Mouse (Mus musculus) intestine, embryonic 16.5 days (tissue): ENCODE data around the gene Msrb1. TPM values are rescaled to one million over a fixed set of nuclear protein-coding genes. Genes with fewer than 3 reads are reported as not detected.
"Not testable (repeated sequence)": the region's sequence is repeated elsewhere in the genome, so short reads cannot be mapped to it uniquely, and the experiment has no call there.

Experiments
- ATAC-seq: fragments of 200-750 bp; cut with Nextera tagmentation; 2 replicates; pipeline ENCODE4 v1.8.0; 2017; ENCODE audit warnings: moderate TSS enrichment, moderate library complexity
- H3K27ac ChIP-seq: fragments of 300-500 bp; sonication (generic); 2 replicates; pipeline ENCODE4 v1.5.1; 2014; ENCODE audit warnings: mild to moderate bottlenecking, low read length
- H3K27me3 ChIP-seq: fragments of 300-500 bp; sonication (generic); replicated peaks from 2 replicates; pipeline ENCODE4 v1.6.1; 2014; ENCODE audit warnings: low read length, control low read depth, mixed read lengths; ENCODE audit not compliant: control insufficient read depth, insufficient read depth
- H3K36me3 ChIP-seq: fragments of 300-500 bp; sonication (generic); 2 replicates; pipeline ENCODE4 v1.6.1; 2014; ENCODE audit warnings: low read length, control low read depth; ENCODE audit not compliant: control insufficient read depth, insufficient read depth
- H3K4me1 ChIP-seq: fragments of 300-500 bp; sonication (generic); 2 replicates; pipeline ENCODE4 v1.6.1; 2014; ENCODE audit warnings: low read length, control low read depth, mixed read lengths; ENCODE audit not compliant: control insufficient read depth, insufficient read depth
- H3K4me2 ChIP-seq: fragments of 300-500 bp; sonication (generic); 2 replicates; pipeline ENCODE4 v1.6.1; 2014; ENCODE audit warnings: low read depth, low read length, control low read depth
- H3K4me3 ChIP-seq: fragments of 300-500 bp; sonication (generic); 2 replicates; pipeline ENCODE4 v1.5.1; 2014; ENCODE audit warnings: mild to moderate bottlenecking, low read length
- H3K9ac ChIP-seq: fragments of 300-500 bp; sonication (generic); 2 replicates; pipeline ENCODE4 v1.6.1; 2014; ENCODE audit warnings: low read depth, low read length
- H3K9me3 ChIP-seq: fragments of 300-500 bp; sonication (generic); 2 replicates; pipeline ENCODE4 v1.6.1; 2016; ENCODE audit warnings: low read length, control low read depth; ENCODE audit not compliant: control insufficient read depth
- WGBS: fragments of 180-500 bp; shearing (Covaris S2); extraction: QIAGEN DNeasy Blood & Tissue Kit; methylation state at CpG from one replicate; pipeline ENCODE4 v1.1.7; 2014; 5-methylcytosine and 5-hydroxymethylcytosine counted together
- polyA plus RNA-seq: library from polyadenylated mRNA; unstranded; fragments of >200 nt; fragmentation: Nextera tagmentation; extraction: Ambion mirVana; gene quantifications from 2 replicates; pipeline ENCODE4 v1.2.1, GENCODE M21; 2015

Gene Msrb1
- polyA plus RNA-seq, 1 experiment from 2014 or later = 28.8 TPM

DNA sequence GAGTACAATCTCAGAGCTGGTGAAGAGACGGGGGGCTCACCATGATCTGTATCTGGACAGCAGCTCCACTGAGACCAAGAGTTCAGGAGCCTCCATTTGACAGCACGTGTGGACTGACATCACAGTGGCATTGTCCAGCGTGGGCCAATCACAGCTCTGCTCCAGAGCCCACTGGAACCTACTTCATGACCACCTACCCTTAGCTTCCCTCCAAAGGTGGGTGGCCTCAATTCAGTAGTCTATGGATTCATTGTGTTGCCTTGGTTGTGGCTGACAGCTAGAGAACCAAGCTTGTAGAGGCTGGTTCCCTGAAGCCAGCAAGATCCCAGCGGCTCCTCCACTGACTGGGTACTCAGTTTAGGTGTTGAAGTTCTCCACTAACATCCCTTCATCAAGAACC is 18.5 kb upstream of the Msrb1 start, which contains the start of the genes Rnf151 and Rps2:
TSS of gene Rnf151 (minus strand) at position 121 of the 400 bp plus-strand sequence.
TSS of gene Rps2 (plus strand) at position 174 of the 400 bp plus-strand sequence.
- peaks cover 7% of the 10 kb centered on the region for H3K36me3 ChIP-seq
- H3K27me3 ChIP-seq = no peaks in the 10 kb centered on the region
- no peaks in the 10 kb centered on the region for H3K9me3 ChIP-seq
- H3K4me1 ChIP-seq = peaks cover 15% of the 10 kb centered on the region
- WGBS = 79% methylated on average over 4 of the region's 4 CpGs
- H3K27ac ChIP-seq = no peak within 1 kb of the TSS
- peak within 1 kb of the TSS; percentile 57 for H3K4me2 ChIP-seq
- H3K9ac ChIP-seq = peak within 1 kb of the TSS; percentile 96
- no peak for ATAC-seq
- peak within 1 kb of the TSS; percentile 89 for H3K4me3 ChIP-seq

DNA sequence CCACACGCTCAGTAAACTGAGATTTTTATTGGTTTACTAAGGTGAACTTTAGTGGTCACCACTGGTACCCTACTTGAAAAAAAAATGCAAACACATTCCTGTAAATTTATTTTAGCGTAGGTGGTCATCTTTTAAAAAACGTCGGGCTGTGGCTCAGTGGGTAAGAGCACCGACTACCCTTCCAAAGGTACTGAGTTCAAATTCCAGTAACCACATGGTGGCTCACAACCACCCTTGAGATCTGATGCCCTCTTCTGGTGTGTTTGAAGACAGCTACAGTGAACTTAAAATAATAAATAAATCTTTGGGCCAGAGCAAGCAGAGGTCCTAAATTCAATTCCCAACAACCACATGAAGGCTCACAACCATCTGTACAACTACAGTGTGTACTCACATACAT is 17.5 kb upstream of the Msrb1 start:
- WGBS = 59% methylated on average over 5 of the region's 5 CpGs
- Histone ChIP-seq H3K4me2 (peak overlapping the region; percentile 57), H3K4me3 (peak overlapping the region; percentile 89), H3K4me1 (peaks cover 19% of the 10 kb centered on the region), H3K9ac (peak overlapping the region; percentile 96)
- not testable (repeated sequence) for H3K27ac ChIP-seq, H3K36me3 ChIP-seq, ATAC-seq, H3K27me3 ChIP-seq, H3K9me3 ChIP-seq

DNA sequence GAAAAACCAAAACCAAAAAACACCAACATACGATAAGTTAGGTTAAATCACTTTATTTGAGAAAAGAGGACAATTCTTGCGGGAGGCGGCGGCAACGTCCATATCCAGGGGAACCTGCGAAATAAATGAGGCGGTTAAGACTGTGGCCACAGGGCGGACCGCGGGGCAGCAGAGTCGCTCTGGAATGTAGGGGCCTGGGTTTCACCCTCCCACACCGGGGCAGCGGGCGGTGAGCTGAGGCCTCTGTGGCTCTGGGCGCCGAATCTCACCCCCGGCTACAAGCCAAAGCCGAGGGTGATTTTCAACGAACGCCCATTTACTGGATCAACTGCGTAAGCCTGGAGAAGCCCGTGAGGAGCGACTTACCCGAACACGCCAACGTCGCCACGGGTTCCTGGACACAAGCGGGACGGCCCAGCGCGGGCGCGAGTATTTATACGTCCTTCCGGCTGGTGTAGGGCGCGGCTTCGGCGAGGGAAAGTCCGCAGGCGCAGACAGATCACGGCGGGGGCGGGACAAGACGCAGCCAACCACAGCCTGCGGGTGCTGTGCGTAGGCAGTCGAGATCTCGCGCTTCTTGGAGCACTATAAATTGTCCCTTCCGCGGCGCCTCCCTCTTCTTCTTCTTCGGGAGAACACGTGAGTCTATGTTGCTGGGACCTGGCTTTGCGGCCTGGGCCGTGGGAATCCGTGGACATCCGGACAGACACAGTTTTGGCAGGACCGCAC is 16.8 kb upstream of the Msrb1 start:
- Histone ChIP-seq H3K36me3 (peaks cover 7% of the 10 kb centered on the region), H3K4me1 (peaks cover 19% of the 10 kb centered on the region), H3K27me3 (no peaks in the 10 kb centered on the region), H3K4me3 (peak overlapping the region; percentile 89), H3K9me3 (no peaks in the 10 kb centered on the region), H3K27ac (peak overlapping the region; percentile 81), H3K4me2 (peak overlapping the region; percentile 58), H3K9ac (peak overlapping the region; percentile 96)
- under 1% methylated on average over 61 of the region's 61 CpGs for WGBS
- ATAC-seq = peak; percentile 96

DNA sequence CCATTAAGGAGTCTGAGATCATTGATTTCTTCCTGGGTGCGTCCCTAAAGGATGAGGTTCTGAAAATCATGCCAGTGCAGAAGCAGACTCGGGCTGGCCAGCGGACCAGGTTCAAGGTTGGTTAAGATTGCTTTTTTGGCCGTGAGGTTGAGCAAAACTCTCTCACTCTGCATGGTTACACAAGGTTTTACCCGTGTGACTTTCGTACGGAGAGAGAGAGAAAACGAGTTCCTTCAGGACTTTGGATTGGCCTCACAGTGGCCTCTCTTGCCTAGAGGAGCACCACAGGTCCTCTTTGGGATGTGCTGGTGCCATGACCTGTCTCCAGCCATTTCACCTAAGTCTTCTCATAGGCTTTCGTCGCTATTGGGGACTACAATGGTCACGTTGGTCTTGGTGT is 15.8 kb upstream of the Msrb1 start:
- H3K27ac ChIP-seq = 0 out of 2 replicates have a peak overlapping the region, but pooled peaks have one; percentile 80
- not testable (repeated sequence) for H3K27me3 ChIP-seq, ATAC-seq, H3K36me3 ChIP-seq, H3K9me3 ChIP-seq
- peak overlapping the region; percentile 89 for H3K4me3 ChIP-seq
- WGBS = 0% methylated on average over 11 of the region's 11 CpGs
- peaks cover 19% of the 10 kb centered on the region for H3K4me1 ChIP-seq
- peak overlapping the region; percentile 69 for H3K9ac ChIP-seq
- peak overlapping the region; percentile 58 for H3K4me2 ChIP-seq

DNA sequence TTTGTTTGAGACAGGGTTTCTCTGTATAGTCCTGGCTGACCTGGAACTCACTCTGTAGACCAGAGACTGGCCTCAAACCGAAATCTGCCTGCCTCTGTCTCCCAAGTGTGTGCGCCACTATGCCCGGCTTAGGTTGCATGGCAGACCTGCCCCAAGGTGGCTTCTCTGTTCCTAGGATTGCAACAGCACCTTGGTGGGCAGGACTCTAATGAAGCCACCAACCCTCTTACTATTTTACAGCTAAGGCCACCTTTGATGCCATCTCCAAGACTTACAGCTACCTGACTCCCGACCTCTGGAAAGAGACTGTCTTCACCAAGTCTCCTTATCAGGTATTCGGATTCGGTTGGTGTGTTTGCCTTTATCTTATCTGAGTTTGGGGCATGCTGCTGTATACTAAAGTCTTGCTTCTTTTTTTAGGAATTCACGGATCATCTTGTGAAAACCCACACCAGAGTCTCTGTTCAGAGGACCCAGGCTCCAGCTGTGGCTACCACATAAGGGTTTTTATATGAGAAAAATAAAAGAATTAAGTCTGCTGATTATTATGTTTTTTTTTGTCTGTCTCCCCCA is 15.0 kb upstream of the Msrb1 start:
- Histone ChIP-seq H3K9ac (peak overlapping the region; percentile 69), H3K4me2 (peak overlapping the region; percentile 58), H3K4me1 (peaks cover 19% of the 10 kb centered on the region), H3K4me3 (peak overlapping the region; percentile 89)
- H3K27me3 ChIP-seq, H3K9me3 ChIP-seq, H3K27ac ChIP-seq, H3K36me3 ChIP-seq, ATAC-seq: not testable (repeated sequence)
- 49% methylated on average over 7 of the region's 7 CpGs for WGBS

DNA sequence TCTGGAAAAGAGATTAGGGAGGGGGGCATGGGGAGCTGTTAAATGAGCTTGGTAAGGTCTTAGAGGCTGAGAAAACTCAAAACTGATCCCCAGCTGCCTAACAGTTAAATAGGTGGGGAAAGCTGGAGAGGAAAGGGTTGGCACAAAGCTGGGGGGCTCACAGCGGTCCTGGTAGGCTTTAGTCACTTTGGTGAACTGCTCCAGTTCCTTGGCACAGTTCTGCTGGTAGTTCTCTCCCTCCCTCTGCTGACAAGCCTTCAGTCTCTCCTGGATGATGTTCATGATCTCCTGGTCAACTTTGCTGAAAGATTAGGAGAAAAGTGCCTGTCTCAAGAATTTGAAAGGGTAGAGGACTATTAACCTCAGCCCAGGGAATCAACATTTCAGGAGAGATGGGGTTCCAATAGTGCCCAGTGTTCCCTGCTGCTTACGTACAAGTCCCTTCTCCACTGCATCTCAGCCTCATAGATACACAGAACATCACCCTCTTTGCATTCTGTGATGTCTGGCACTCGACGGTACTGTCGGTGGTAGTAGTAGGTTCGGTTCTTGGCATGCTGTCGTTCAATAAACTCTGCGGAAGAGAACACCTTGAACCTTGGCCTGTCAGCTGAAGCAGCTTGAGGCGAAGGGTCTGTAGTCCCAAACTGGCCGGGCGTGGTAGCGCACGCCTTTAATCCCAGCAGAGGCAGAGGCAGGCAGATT is 14.1 kb upstream of the Msrb1 start:
- peak overlapping the region; percentile 58 for H3K4me2 ChIP-seq
- H3K27me3 ChIP-seq = no peaks in the 10 kb centered on the region
- H3K27ac ChIP-seq = peak overlapping the region; percentile 23; the same call in 1 of the 2 replicates
- H3K4me3 ChIP-seq = peak overlapping the region; percentile 89
- WGBS = 33% methylated on average over 13 of the region's 13 CpGs
- H3K9ac ChIP-seq = peak overlapping the region; percentile 60
- H3K36me3 ChIP-seq = peaks cover 7% of the 10 kb centered on the region
- H3K4me1 ChIP-seq = peaks cover 19% of the 10 kb centered on the region
- no peaks in the 10 kb centered on the region for H3K9me3 ChIP-seq
- ATAC-seq = no peak

DNA sequence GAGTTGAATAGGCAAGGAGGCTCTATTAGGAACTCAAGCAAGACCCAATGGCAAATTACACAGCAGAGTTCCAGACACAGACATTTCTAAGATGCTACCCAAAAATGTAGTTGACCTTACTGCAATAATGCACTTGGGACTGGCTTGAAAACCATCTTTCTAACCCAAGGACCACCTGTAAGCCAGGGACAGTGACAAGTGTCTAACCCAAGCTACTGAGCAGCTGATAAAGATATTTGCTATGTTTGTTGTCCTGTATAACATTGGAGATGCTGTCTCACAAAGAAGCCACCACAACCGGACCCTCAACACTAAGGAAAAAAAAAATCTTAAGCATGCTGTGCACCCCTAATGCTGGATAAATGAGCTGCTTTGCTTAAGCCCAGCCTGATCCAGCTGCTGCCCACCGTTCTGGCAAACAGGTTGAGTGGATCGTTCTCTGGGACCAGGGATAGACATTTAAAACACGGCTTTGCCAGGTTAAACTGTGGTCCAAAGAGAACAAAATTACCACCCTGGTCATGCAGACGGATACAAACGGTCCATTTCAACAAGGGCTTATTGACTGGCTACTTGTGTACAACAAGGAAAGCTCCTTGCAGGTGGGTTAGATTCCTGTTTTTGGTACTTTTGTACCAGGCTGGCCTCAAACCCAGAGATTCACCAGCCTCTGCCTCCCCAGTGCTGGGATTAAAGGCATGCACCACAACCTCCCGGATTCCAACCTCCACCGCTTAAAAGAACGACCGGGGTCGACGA is 13.1 kb upstream of the Msrb1 start:
- H3K4me2 ChIP-seq = peak overlapping the region; percentile 58
- no peaks in the 10 kb centered on the region for H3K27me3 ChIP-seq
- H3K27ac ChIP-seq = peak overlapping the region; percentile 90
- H3K9me3 ChIP-seq = no peaks in the 10 kb centered on the region
- 2% methylated on average over 12 of the region's 12 CpGs for WGBS
- H3K9ac ChIP-seq = peak overlapping the region; percentile 89
- H3K36me3 ChIP-seq = peaks cover 7% of the 10 kb centered on the region
- ATAC-seq = no peak
- H3K4me1 ChIP-seq = peaks cover 19% of the 10 kb centered on the region
- H3K4me3 ChIP-seq = peak overlapping the region; percentile 89

DNA sequence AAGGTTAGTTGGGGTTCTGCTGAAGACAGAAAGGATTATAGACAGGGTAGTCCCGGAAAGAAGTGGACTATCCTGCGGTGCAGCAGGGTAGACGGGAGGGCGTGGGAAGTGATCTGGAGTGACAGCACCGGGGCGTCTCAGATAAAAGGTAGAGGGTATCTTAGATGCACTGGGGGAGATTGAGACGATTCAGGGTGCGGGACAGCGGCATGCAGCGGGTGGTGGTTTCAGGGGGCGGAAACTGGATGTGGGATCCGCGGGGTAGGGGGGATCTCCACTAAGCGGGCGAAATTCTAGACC is 12.6 kb upstream of the Msrb1 start:
- peak overlapping the region; percentile 89 for H3K9ac ChIP-seq
- no peaks in the 10 kb centered on the region for H3K27me3 ChIP-seq
- H3K9me3 ChIP-seq = no peaks in the 10 kb centered on the region
- WGBS = 1% methylated on average over 15 of the region's 15 CpGs
- H3K4me1 ChIP-seq = peaks cover 16% of the 10 kb centered on the region
- H3K4me2 ChIP-seq = peak overlapping the region; percentile 58
- H3K36me3 ChIP-seq = peaks cover 7% of the 10 kb centered on the region
- peak overlapping the region; percentile 90 for H3K27ac ChIP-seq
- peak overlapping the region; percentile 89 for H3K4me3 ChIP-seq
- ATAC-seq = peak; percentile 16; the same call in 1 of the 2 replicates

DNA sequence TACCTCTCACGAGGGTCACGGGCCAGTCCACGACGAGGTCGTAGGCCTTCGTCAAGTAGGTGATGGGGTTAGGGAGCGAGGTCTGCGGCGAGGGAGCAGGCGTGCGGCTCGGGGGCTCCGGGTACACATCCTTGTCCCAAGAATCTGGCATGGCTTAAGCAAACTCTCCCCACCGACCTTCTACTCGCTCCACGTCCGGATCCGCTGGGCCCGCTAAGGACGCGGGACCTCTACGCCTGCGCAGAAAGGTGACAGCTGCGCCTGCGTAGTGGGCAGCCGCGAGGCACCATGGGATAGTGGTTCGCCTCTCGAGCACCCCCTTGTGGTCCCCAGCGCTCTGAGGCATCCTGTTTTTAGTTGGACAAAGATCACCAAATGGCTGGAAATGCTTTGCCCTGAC is 12.3 kb upstream of the Msrb1 start, which contains the start of gene Ndufb10:
TSS of gene Ndufb10 (minus strand) at position 295 of the 400 bp plus-strand sequence.
- peaks cover 14% of the 10 kb centered on the region for H3K4me1 ChIP-seq
- peak within 1 kb of the TSS; percentile 58 for H3K4me2 ChIP-seq
- no peaks in the 10 kb centered on the region for H3K9me3 ChIP-seq
- peak within 1 kb of the TSS; percentile 89 for H3K9ac ChIP-seq
- H3K27me3 ChIP-seq = no peaks in the 10 kb centered on the region
- H3K27ac ChIP-seq = peak within 1 kb of the TSS; percentile 90
- ATAC-seq = peak; percentile 74
- H3K4me3 ChIP-seq = peak within 1 kb of the TSS; percentile 89
- WGBS = 0% methylated on average over 30 of the region's 30 CpGs
- peaks cover 7% of the 10 kb centered on the region for H3K36me3 ChIP-seq
